Mouse (Mus musculus) cerebellum, postnatal 14 days (tissue): ENCODE results near the gene Serpinh1.

ENCODE experiments used
- DNase-seq, 2 experiments: peaks; one replicate each; pipeline ENCODE4 v3.0.0; 2021; ENCODE audit warnings: mixed read lengths in 2 of 2

Gene Serpinh1

GRCm38 (mm10) chr7:99324810-99325209, 28.2 kb downstream of the Serpinh1 start:
- no peak for DNase-seq

GRCm38 (mm10) chr7:99323321-99323700, 29.7 kb downstream of the Serpinh1 start:
- DNase-seq, result no peak

GRCm38 (mm10) chr7:99322691-99323320, 30.2 kb downstream of the Serpinh1 start:
- DNase-seq, result no peak

- DNase-seq, result no peak
Measured at GRCm38 (mm10) chr7:99320524-99320923, 32.5 kb downstream of the Serpinh1 start.

- DNase-seq, result no peak
Measured at GRCm38 (mm10) chr7:99317475-99317874, 35.6 kb downstream of the Serpinh1 start.

GRCm38 (mm10) chr7:99316207-99316606, 36.8 kb downstream of the Serpinh1 start:
- no peak for DNase-seq

- no peak for DNase-seq
Measured at GRCm38 (mm10) chr7:99314565-99314964, 38.5 kb downstream of the Serpinh1 start.

GRCm38 (mm10) chr7:99313253-99313652, 39.8 kb downstream of the Serpinh1 start:
- no peak for DNase-seq

- DNase-seq, result no peak
Measured at GRCm38 (mm10) chr7:99312671-99313143, 40.3 kb downstream of the Serpinh1 start.

GRCm38 (mm10) chr7:99312058-99312457, 41.0 kb downstream of the Serpinh1 start:
- no peak for DNase-seq

GRCm38 (mm10) chr7:99311433-99311832, 41.6 kb downstream of the Serpinh1 start:
- DNase-seq, result peak in 1 of 2 experiments; percentile 28

GRCm38 (mm10) chr7:99306640-99307039, 46.4 kb downstream of the Serpinh1 start:
- peak in 1 of 2 experiments; percentile 31 for DNase-seq

- DNase-seq, result no peak
Measured at GRCm38 (mm10) chr7:99305688-99306087, 47.4 kb downstream of the Serpinh1 start.

- DNase-seq, result peak; percentile 89
Measured at GRCm38 (mm10) chr7:99304949-99305372, 48.1 kb downstream of the Serpinh1 start.

- DNase-seq, result peak in 1 of 2 experiments; percentile 32
Measured at GRCm38 (mm10) chr7:99304029-99304428, 49.0 kb downstream of the Serpinh1 start.

- no peak for DNase-seq
Measured at GRCm38 (mm10) chr7:99300650-99301175, 52.3 kb downstream of the Serpinh1 start.
